Mouse (Mus musculus): Measurements from ENCODE around the gene Mgat4b. TPM values are rescaled to one million over a fixed set of nuclear protein-coding genes. Genes with fewer than 3 reads are reported as not detected.

Mgat4b gene
- polyA plus RNA-seq, 1 experiment from 2014 or later = 34.3 TPM

GRCm38 (mm10) chr11:50210101-50210504, 587 bp upstream of the Mgat4b start:
- peaks cover 64% of the 10 kb centered on the region for H3K79me2 ChIP-seq (ENCODE audit: inconsistent target)
- 1% methylated on average over 23 of the region's 24 CpGs for WGBS (ENCODE audit: missing documents)
- H3K36me3 ChIP-seq (ENCODE audit: inconsistent target) = peaks cover 32% of the 10 kb centered on the region
- peak overlapping the region; percentile 99 for H3K27ac ChIP-seq
- peak overlapping the region; percentile 82 for H3K4me3 ChIP-seq (ENCODE audit: inconsistent target)

DNA sequence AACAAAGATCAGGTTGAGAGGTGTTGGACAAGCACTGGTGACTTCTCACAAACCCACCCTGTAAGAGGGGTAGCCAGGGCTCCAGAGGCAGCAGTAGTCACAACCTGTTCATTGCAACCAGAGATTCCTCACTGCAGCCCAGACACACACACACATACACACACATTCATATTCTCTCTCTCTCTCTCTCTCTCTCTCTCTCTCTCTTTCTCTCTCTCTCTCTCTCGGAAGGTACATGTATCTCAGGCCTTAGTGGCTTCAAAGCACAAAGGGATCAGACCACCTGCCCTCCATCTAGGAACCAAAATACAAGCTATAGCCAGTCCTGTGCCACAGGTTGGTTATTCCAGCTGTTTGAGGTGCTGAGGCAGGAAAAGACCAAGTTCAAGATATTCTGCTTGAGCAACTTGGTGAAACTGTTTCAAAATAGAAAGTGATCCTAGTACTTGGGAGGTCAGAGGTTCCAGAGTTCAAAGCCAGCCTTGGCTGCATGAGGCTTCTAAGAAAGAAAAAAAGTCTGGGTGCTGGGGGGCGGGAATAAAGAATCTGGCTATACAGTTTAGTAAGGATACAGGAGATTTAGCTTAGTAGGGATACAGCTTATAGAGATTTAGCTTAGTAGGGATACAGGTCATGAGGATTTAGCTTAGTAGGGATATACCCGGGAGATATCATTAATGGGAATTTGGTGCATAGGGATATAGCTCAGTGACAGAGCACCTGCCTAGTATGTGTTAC, 801 bp downstream of the Mgat4b start:
- Histone ChIP-seq H3K27ac (peak overlapping the region; percentile 99), H3K79me2 (ENCODE audit: inconsistent target) (peaks cover 50% of the 10 kb centered on the region), H3K36me3 (ENCODE audit: inconsistent target) (peaks cover 18% of the 10 kb centered on the region), H3K4me3 (ENCODE audit: inconsistent target) (peak overlapping the region; percentile 82; the same call in 1 of the 2 replicates)
- 86% methylated on average over 3 of the region's 3 CpGs for WGBS (ENCODE audit: missing documents)

DNA sequence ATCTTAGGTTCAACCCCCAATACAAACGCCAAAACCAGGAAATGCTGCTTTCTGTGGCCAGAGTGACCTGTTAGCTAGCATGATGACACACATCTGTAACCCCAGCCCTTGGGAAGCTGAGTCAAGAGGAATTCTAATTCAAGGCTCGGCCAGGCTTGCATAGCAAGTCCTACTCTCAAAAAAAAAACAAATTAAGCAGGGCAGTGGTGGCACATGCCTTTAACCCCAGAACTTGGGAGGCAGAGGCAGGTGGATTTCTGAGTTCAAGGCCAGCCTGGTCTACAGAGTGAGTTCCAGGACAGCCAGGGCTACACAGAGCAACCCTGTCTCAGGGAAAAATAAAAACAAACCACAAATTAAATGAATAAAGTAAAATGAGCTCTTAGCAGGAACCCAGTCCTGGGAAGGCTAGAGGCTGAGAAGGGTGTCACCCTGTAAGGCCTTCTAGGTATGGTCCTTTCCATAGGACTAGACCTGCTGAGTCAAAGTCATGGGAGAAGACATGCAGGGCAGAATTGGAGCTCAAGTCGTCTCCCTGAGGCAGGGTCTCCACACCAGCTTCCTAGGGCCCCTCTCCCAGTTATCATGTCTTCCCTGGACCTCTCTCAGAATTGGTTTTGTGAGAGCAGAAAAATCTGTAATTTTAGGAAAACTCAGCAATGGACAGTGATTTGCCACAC, 1.5 kb downstream of the Mgat4b start:
- Histone ChIP-seq H3K4me3 (ENCODE audit: inconsistent target) (no peak overlapping the region), H3K27ac (peak overlapping the region; percentile 99)

DNA sequence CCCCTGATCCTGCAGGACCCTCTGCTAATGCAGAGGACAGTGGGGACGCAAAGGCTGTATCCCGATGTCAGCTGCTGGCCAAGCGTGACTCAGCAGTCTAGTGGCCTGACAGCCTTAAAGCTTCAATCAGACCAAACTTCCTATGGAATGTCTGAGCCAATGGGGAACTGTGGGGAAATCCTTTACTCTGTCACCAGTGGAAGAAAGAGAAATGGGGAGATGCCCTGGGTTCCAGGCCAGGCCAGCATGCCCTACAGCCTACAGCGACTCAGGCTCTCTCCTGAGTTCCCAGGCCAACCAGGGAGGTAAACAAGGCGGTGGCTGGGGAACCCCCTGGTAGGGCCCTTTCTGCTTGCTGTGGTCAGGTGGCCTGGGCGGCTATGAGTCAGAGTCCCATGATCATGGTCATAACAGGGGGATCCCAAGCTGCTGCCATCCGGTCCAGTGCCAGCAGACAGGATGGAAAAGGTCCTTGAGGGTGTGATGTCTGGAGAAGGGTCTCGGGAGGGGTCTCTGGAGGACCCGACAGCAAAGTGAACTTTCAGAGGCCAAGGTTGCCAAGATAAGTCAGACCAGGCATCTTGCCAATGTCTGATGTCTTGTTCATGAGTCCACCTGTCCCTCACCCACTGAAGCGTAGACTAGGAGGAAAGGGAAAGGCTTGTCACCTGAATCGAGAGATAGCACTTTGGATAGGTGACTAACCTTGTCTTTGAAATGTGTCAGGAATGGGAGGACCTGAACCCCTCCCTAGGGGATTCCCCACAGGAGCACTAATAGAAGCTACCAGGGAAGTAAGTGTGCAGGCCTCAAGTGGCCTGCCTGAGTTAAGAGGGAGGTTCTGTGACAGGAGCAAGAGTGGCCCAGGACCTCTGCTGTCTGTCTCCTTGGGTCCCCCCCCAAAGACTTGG, 2.4 kb downstream of the Mgat4b start:
- H3K27ac ChIP-seq = peak overlapping the region; percentile 99
- H3K79me2 ChIP-seq (ENCODE audit: inconsistent target) = peaks cover 42% of the 10 kb centered on the region
- 31% methylated on average over 11 of the region's 11 CpGs for WGBS (ENCODE audit: missing documents)
- H3K4me3 ChIP-seq (ENCODE audit: inconsistent target) = no peak overlapping the region
- H3K36me3 ChIP-seq (ENCODE audit: inconsistent target) = peaks cover 2% of the 10 kb centered on the region; the same call in 1 of the 2 replicates

More for the DNA sequence above, 1.5 kb downstream of the Mgat4b start:
- WGBS (ENCODE audit: missing documents) = 34% methylated on average over 3 of the region's 3 CpGs
- H3K79me2 ChIP-seq (ENCODE audit: inconsistent target) = peaks cover 43% of the 10 kb centered on the region
- H3K36me3 ChIP-seq (ENCODE audit: inconsistent target) = peaks cover 11% of the 10 kb centered on the region

DNA sequence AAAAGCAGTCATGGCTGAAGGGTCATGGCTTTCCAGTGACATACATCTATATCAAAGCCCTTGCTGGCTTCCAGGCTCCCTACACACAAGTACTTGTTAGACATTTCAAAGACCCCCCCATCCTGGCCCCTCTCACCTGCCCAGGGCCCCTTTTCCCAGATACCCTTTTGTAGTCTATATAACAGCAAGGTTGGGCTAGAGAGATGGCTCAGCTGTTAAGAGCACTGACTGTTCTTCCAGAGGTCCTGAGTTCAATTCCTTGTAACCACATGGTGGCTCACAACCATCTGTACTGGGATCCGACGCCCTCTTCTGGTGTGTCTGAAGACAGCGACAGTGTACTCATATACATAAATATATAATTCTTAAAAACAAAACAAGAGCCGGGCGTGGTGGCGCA, 3.9 kb downstream of the Mgat4b start:
- peak overlapping the region; percentile 99 for H3K27ac ChIP-seq

DNA sequence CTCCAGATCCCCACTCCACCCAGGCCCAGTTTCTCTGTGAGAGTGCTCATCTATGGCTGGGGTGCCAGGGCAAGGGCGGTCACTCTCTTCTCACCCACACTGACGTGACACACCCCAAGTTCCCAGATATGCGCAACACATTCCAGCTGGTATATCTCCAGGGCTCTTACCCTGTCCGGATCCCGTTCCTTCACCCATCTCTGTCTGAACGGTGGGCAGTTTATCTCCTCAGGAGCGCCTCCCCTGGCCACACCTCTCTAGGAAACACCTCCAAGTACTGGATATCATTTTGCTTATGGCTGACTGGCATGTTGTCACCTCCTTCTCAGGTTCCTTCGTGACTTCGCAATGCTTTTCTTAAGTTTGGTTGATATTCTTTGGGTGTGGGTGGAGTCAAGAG, 4.9 kb downstream of the Mgat4b start:
- 92% methylated on average over 9 of the region's 9 CpGs for WGBS (ENCODE audit: missing documents)
- H3K36me3 ChIP-seq (ENCODE audit: inconsistent target) = no peaks in the 10 kb centered on the region
- no peak overlapping the region for H3K4me3 ChIP-seq (ENCODE audit: inconsistent target)
- H3K79me2 ChIP-seq (ENCODE audit: inconsistent target) = peaks cover 41% of the 10 kb centered on the region
- no peak overlapping the region for H3K27ac ChIP-seq

More for the DNA sequence above, 3.9 kb downstream of the Mgat4b start:
- WGBS (ENCODE audit: missing documents) = 100% methylated on average over 6 of the region's 6 CpGs
- H3K4me3 ChIP-seq (ENCODE audit: inconsistent target) = no peak overlapping the region
- H3K36me3 ChIP-seq (ENCODE audit: inconsistent target) = no peaks in the 10 kb centered on the region
- H3K79me2 ChIP-seq (ENCODE audit: inconsistent target) = peaks cover 42% of the 10 kb centered on the region

DNA sequence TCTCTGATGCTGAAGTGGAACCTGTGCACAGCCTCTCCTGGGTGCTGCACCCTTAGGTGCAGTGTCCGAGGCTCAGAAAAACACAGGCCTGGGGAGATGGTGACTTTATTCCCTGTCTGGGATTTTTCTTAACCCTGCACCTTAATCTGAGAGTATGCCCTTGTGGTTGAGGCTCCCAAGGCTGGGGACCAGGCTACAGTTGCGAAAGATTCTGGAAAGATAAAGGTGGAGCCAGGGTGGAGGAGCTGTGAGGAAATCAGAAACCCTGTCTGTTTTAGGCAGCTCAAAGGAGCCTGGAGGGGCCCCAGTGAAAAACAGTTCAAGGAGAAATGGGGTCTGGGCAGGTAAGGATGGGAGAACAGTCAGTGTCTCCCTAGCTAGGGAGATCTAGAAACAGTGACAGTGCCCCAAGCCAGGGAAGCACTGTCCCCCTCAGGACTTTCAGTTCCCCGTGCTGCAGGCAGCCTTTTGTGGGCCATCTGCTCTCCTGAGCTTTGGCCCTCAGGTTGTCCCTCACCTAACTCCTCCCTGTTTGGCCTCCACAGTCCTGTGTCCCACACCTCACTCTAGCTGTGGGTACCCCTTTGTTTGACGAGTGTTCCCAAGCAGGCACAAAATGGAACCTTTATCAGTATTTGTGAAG, 6.2 kb downstream of the Mgat4b start:
- Histone ChIP-seq H3K27ac (no peak overlapping the region), H3K79me2 (ENCODE audit: inconsistent target) (peaks cover 45% of the 10 kb centered on the region), H3K4me3 (ENCODE audit: inconsistent target) (no peak overlapping the region), H3K36me3 (ENCODE audit: inconsistent target) (no peaks in the 10 kb centered on the region)
- WGBS (ENCODE audit: missing documents) = 75% methylated on average over 3 of the region's 4 CpGs

DNA sequence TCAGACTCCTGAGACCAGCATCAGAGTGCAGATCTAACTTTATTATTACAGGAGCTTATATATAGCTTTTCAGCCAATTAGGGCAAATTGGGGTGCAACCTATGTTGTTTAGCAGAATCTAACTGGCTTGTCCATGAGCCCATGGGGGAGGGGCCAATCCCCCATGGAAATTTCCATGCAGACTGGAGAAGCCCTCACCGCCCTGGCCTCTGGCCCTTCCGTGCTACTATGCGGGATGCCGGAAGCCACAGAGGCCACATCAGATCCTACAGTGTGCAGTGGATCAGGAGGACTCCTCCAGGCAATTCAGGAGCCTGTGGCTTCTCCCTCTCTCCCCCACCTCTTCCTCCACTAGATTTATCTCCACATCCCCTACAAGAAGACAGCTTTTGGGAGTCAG, 7.1 kb downstream of the Mgat4b start:
- WGBS (ENCODE audit: missing documents) = 93% methylated on average over 4 of the region's 4 CpGs
- peaks cover 54% of the 10 kb centered on the region for H3K79me2 ChIP-seq (ENCODE audit: inconsistent target)
- H3K36me3 ChIP-seq (ENCODE audit: inconsistent target) = no peaks in the 10 kb centered on the region
- no peak overlapping the region for H3K4me3 ChIP-seq (ENCODE audit: inconsistent target)
- H3K27ac ChIP-seq = no peak overlapping the region

DNA sequence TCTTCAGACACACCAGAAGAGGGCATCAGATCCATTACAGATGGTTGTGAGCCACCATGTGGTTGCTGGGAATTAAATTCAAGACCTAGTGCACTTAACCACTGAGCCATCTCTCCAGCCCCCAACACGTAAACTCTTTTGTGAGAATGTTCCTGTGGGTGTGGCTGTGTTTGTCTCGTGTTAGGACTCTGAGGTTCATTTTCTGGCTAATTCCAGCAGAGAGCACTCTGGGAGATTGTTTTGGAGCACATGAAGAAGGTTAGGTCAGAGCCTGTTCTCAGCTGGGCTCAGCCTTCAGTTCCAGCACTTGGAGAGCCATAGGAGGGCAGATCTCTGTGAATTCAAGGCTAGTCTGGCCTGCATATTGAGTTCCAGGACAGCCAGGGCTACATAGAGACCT, 9.1 kb downstream of the Mgat4b start:
- Histone ChIP-seq H3K27ac (no peak overlapping the region), H3K79me2 (ENCODE audit: inconsistent target) (peaks cover 64% of the 10 kb centered on the region), H3K36me3 (ENCODE audit: inconsistent target) (no peaks in the 10 kb centered on the region), H3K4me3 (ENCODE audit: inconsistent target) (no peak overlapping the region)
- 75% methylated on average over 2 of the region's 2 CpGs for WGBS (ENCODE audit: missing documents)

DNA sequence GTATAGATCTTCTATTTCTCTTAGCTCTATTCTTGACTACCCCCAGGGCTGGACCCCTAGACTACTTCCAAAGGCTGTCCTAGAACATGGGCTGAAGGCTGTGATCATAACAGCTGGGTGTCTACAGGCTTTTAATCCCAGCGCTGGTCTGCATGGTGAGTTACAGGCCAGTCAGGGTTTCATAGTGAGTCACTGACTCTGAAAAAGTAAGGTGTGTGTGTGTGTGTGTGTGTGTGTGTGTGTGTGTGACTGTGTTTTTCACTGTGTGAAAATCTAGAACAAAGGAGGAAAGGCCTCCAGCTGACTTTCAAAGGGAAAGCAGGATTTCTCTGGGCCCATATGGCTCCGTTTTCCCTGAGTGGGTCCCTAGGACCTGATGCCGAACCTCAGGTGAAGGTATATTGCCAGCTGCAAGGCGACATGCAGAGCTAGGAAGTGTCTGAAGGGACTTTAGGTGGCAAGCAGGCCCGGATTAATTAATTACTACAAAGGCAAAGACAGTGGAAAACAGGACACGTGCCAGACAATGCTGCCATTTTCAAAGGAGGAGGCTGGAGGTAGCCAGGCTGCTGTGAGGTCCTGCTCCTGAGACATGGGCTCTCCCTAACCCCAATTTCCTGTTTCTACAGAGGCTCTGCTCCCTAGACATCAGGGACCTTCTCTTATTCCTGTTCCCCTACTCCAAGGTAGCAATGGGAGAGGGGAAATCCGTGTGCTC, 12.0 kb downstream of the Mgat4b start:
- 80% methylated on average over 7 of the region's 7 CpGs for WGBS (ENCODE audit: missing documents)
- peak overlapping the region; percentile 68 for H3K4me3 ChIP-seq (ENCODE audit: inconsistent target)
- no peaks in the 10 kb centered on the region for H3K36me3 ChIP-seq (ENCODE audit: inconsistent target)
- H3K27ac ChIP-seq = peak overlapping the region; percentile 90
- peaks cover 83% of the 10 kb centered on the region for H3K79me2 ChIP-seq (ENCODE audit: inconsistent target)

DNA sequence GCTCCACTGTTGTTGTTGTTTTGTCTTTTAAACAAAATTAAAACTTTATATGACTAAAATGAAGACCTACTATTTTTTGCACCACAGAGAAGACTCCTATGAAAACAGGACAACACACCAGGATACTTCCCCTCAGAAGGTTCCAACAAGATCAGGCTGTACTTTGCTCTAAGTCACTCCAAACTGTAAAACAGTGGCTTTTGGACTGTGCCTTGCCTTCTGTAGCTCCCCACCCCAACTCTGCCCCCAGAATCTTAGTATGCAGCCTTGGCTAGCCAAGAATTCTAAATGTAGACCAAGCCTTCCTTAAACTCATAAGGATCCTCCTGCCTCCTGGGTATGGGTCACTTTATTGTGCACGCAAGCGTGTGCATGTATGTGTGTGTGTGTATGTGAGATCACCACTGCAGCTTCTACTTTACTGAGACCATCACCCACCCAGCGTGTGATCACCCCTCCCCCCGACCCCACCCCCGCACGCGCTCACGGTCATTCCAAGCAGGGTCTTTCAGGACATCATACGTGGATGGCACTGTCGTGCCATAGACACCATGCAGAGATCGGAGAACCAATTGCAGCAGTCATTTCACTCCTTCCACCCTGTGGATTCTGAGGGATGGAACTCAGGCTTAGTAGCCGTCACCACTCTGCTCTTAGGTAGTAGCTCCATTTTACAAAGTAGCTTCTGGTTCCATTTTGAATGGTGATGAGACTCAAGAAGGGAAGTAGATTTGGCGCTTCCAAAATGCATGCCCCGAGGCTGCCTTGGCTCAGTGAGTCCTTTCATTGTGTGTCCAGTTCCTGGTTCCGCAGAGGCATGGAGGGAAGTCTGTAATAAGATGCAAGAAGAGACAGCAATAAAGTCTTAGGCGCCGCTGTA, 13.3 kb downstream of the Mgat4b start:
- peak overlapping the region; percentile 90 for H3K27ac ChIP-seq

GRCm38 (mm10) chr11:50224671-50225530, 14.2 kb downstream of the Mgat4b start:
- peak overlapping the region; percentile 90 for H3K27ac ChIP-seq
- peaks cover 83% of the 10 kb centered on the region for H3K79me2 ChIP-seq (ENCODE audit: inconsistent target)
- H3K36me3 ChIP-seq (ENCODE audit: inconsistent target) = no peaks in the 10 kb centered on the region
- peak overlapping the region; percentile 68 for H3K4me3 ChIP-seq (ENCODE audit: inconsistent target)
- under 1% methylated on average over 67 of the region's 70 CpGs for WGBS (ENCODE audit: missing documents)

More for the DNA sequence above, 13.3 kb downstream of the Mgat4b start:
- 6% methylated on average over 16 of the region's 17 CpGs for WGBS (ENCODE audit: missing documents)
- H3K36me3 ChIP-seq (ENCODE audit: inconsistent target) = no peaks in the 10 kb centered on the region
- peak overlapping the region; percentile 68 for H3K4me3 ChIP-seq (ENCODE audit: inconsistent target)
- peaks cover 83% of the 10 kb centered on the region for H3K79me2 ChIP-seq (ENCODE audit: inconsistent target)
